Mouse (Mus musculus) spleen, adult 18-20 months (tissue): Measurements from ENCODE around the gene Hopx.

Experiments
- DNase-seq, 2 experiments: peaks; one replicate each; pipeline ENCODE4 v3.0.0; 2022; ENCODE audit warnings: mixed read lengths in 2 of 2

Hopx gene

DNA sequence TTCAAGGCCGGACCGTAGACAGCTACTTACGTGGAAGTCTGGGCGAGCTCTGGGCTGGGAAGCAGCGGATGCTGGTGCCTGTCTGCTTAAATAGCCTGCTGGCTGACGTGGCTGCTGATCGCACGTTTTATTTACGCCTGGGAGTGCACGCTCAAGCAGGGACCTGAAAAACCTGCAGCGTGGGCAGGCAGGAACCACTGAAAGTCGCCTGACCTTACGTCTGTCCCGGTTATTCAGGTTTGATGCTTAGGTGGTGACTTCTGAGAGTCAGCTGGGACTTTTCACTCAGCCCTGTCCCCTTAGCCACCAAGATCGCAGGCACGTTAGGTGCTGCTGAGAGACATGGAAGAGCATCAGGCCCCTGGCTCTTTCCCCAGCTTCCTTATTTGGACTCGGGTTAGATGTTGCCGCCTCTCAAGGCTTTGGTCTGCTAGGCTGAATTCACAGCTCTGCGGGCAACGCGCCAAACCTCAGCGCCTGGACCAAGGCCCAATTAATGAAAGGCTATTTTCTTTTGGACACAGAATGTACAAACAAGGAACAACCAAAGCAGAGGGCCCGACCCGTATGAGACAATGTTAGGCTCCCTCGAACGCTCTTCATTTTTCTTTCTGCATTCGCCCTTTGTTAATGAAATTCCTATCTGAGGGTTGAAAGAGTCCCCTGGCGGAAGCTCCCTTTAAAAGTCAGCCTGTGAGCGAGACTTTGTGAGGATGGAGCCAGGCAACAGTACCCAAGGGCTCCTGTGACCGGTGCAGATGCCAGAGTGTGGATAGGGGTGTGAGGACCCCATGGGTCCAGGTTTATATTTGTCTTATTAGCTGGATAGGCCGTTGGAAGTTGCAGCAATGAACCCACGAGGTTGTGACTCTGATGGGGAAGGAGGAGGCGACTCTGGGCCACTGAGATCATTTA is at the start of gene Hopx:
Gene Hopx (minus strand): TSS at position 305 of the 915 bp plus-strand sequence.
- no peak for DNase-seq

DNA sequence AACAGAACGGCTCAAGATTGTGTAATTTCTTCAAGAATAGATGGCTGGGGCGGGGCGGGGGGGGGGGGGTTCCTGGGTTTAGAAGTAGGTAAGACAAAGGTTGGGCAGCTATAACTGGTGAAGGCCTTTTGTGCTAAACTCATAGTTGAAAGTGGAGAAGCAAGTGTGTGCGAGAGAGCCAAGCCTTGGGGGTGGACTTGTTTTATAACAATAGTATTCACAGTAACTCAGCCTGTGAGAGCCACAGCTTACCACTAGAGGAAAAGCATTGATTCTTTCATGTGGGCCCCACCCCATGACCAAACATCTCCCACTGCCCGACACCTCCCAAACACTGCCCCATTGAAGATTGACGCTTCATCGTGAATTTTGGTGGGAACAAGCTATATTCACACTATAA is 48.7 kb upstream of the Hopx start:
- no peak for DNase-seq

DNA sequence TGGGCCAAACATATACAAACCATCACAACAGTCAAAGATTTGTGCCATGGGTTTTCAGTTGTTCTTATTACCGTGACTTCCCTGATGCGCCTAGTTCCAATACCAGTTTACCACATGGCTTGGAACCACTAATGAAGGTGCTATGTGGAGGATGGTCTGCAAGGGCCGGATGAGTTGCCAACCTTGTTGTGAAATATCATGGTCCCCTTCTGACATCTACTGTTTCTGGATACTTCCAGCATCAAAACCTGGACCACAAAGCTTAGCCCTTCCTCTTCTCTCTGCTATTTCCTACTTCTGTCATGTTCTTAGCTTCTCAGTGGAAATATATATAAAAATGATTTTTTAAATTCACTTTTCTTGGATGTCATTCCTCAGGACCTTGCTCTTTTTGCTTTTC is 47.6 kb upstream of the Hopx start:
- DNase-seq: no peak

DNA sequence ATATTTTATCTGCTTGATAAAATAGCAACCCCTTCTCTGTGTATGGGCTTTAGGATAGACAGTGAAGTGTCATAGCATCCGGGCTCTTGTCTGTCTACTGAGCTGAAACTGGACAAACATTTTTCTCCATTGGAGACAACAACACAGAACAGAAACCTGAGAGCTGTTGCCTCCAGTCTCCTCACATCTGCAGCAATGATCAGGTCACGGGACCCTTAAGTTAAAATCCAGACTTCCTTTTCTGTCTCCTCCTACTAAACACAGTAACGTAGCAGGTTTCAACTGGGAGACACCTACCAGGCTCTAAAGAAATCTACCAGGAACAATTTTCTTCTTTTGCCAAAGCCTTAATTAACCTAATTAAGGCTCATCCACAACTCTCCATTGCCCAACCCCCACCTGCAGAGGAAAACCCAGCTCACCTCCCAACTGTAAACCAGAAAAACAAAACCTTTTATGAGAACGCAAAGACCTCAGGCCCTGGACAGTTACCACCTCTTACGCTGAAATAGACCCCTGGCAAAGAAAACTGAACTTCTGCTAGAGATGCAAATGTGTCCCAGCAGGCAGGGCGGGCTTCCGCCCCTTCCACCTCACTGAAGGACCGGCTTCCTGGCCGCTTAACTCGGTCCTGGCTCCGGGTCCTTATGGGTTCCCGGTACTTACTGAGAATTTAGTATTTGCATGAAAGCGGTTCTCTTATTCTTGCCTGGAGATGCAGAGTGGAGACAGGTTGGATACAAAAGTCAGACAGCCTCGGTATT is 43.0 kb upstream of the Hopx start:
- no peak for DNase-seq

DNA sequence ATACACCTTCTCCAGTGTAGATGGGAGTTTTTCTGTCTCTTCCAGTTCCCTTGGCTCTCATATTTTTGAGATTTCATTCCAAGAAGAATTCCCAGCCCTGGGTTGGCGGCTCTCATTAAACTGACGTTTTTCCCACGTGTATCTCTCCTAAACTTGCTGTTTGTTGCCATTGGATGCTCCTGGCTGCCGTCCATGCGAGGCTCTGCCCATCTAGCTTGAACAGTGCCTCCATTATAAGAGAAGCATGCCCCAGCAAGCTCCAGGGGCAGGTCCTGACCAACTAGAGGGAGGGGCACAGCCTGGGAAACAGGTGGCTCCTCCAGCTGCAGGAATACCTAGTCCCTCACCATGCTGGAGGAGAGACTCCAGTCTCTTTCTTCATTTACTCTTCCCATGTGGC is 42.0 kb upstream of the Hopx start:
- no peak for DNase-seq

DNA sequence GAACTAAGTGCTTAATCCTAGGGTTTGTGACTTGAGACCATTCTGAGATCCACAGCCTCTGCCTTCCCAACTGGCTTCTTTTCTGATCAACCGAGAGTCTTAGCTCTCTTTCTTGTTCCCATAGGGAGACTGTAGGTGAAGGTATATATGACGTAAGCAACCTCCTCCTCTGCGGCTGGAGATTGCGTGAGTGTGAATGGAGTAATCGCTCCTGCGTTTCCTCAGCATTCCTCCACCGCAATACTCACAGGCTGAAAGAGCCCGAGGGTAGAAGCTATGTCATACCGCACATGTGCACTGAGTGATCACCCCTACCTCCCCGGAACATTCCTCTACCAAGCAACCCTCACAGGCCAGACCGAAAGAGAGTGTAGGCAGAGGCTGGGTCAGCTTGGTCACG is 40.6 kb upstream of the Hopx start:
- no peak for DNase-seq

DNA sequence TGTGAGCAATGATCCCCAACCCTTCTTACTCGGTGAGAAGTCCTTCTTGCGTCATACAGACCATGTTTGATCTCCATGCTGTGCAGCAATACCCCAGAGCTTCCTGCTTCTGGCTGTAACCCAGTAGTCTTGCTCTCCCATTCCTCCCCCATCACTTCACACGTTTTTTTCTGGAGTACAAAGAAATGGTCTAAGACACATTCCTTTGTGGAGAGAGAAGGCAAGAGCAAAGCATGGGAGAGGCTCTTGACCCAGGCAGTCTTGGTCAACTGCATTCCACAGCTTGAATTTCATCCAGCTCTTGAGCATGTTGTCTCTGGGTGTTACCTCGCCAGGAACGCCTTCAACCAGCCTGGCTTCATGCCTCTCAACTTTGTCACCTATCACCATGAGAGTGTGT is 39.9 kb upstream of the Hopx start:
- DNase-seq: no peak

DNA sequence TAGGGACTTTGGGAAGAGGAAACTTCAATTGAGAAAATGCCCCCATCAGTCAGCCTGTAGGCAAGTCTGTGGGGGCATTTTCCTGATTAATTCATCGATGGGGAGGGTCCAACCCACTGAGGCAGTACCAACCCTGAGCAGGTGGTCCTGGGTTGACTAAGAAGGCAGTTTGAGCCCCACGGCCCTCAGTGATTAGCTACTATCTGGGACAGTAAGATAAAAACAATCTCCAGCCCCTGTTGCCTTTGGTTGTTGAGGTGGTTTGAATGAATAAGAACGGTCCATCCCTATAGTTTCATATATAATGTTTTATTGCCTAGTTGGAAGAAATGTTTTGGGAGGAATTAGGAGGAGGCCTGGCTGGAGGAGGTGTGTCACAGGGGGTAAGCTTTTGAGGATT is 36.8 kb upstream of the Hopx start:
- DNase-seq: no peak

DNA sequence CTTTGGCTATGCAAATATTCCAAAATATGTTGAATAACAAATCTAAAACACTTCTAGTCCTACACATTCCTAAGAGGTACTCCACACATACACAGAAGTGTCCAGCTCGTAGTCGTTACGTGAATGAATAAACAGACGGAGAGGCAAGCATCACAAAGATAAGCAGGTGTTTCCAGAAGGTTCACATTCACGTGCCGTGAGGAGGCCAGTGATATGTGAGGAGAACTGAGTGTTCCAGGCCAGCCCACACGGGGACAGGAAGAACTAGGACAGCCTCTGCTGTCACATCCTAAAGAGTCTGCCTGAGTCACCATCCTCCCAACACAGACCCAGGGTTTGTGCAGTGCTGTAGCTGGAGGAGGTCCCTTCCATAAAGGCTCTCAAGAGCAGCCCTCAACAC is 36.2 kb upstream of the Hopx start:
- no peak for DNase-seq

DNA sequence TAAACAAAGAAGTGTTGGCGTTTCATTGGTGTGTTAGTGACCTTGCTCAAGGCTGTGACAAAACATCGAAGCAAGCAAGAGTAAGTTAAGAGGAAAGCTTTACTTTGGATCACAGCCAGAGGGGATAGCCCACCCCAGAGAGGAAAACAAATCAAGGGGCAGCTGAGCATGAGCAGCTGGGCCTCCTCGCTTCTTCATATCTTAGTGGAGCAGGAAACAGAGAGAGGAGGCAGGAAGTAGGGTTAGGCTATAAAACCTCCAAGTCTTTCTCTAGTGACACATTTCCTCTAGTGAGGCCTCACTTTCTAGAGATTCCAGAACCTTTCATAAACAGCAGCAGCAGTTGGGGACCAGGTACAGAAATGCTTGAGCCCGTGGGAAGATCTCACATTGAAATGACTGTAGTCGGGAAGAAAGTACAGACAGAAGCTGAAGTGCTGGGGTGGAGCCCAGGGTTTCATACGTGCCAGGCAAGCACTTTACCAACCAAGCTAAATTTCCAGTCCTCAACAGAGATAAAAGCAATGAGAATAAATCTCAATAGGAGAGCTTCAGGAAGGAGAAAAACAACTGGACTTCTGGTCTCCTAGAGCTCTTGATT is 33.2 kb upstream of the Hopx start:
- DNase-seq: no peak

DNA sequence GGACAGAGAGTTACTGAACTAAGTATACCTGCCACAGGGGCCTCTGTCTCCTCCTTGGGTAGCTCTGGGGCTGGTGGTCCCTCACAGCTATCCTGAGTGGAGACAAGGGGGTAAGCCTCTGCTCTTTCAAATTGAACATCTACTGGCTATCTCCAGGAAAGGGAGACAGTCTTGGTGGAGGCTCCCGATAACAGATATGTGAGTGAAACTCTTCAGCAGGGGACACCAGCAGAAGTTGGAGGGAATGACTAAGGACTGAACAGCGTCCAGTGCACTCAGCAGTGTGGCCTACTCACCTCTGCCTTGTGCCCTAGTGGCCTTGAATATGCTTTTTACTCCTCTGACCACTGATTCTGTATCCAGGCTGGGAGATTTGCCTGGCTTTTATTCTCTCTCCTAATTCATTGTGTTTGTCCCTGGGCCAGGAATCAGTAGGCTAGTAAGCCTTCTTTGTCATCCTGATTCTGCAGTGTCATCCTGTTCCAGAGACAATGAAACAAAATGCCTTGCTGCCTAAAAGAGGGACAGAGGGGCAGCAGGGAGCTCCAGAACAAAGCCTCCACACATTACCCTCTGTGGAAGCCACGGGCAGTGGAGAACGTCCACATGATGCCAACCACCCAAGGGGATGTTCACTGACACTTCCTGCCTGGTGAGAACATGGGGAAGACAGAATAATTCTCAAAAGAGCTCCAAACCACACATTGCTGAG is 31.7 kb upstream of the Hopx start:
- no peak for DNase-seq

DNA sequence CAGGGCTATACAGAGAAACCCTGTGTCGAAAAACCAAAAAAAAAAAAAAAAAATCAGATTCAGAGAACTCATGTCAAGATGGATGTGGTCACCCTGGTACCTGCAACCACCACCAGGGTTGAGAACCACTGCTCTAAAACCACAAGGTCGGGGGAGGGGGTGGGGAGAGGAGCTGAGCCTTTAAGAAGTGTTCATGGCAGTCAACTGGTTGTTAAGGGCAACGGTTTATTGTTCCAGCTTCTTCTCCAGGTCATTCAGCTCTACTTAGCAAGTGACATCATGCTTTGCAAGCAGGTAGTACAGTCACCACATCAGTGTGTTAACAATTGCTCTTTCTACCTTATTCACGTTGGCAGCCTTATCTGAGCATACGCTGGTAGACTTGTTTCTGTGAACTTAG is 29.7 kb upstream of the Hopx start:
- DNase-seq: no peak

DNA sequence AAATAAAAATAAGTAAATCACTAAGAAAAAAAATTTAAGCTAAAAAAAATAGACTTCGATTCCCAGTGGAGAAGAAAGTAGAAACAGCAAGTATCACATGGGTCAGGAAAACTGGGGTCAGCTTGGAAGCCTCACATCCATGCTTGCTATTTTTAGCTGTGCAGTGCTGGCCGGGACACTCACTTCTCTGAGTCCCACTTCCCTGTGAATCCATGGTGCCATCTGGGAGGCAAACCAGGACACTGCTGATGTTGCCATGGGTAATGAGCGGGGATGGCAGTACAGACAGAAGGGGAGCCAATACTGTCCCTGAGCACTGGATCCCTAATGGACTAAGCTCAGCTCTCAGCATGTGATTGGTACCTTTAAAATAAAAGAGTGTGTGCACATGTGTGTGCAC is 28.2 kb upstream of the Hopx start:
- DNase-seq: no peak

DNA sequence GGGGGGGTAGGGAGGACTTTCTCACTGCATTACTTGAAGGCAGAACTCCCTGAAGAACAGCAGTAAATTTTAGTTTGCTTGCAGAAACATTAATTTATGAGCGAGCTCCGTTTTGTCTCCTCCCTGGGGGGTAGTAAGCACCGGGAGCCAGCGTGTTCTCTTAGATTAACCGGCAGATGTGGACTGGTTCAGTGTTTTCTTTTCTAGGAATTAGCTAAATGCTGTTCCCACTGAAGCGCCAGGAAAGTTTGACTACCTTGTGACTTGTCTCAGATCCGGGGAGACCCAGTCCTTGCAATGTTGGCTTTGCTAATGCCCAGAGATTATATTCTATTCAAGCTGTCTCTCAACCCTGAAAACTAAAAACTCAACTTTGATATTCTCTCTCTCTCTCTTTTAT is 26.4 kb upstream of the Hopx start:
- no peak for DNase-seq

DNA sequence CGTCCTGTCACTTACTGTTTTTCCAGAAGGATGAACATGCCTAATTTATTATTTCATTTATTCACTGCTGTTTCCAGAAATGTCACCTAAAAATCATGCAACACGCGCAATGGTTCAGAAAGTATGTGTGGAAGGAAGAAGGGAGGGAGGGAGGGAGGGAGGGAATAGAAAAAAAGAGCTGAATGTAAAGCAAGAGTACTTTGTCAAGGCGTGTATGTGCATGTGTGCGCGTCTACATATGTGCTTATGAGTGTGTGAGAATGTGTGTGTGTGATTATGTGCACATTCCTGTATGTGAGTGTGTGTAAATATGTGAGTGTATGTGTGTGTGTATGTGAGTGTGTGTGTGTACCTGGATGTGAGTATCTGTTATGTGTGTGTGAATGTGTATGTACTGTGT is 25.9 kb upstream of the Hopx start:
- DNase-seq: no peak

DNA sequence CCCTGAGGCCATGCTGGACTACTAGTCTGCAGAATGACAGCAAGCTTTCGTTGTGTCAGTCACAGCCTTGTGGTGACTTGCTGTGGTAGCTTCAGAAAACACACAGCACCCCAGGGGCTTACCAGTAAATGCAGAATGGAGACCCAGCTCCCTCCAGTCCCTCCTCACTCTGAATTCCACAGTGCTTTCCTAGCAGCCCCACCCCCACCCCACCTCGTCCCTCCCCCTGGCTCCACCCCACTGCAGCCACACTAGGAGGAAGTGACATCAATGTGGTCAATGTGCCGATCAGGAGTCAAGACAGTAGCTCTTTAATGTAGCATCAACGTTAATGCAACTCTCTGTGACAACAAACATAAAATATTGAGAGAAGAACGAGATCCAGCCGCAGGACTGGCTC is 25.2 kb upstream of the Hopx start:
- peak; percentile 14 to 18 for DNase-seq

DNA sequence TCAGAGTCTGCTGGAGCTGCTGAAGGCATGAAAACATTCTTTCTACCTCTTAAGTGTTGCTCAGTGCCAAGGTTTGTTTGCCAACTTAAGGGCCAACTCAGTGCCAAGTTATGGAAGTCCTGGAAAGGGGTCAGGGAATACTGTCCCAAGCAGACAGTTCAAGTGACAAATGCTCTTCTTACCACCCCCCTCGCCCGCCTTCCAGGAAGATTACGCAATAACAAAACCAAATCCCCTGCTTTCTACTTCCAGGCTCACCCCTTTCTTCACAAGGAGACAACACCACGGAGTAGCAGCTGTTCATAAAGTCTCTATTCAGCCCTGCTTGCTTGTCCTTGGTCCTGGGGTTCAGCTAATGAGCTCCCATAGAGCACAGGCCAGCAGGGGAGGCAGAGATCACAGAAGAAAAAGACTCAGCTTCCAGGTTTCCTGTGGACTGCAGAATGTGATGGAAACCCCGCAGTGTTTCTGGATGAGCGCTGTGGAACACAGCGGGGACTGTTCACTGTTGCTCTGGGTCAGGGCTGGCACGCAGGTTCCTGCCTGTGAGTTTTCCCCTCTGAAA is 22.9 kb upstream of the Hopx start:
- DNase-seq: no peak

DNA sequence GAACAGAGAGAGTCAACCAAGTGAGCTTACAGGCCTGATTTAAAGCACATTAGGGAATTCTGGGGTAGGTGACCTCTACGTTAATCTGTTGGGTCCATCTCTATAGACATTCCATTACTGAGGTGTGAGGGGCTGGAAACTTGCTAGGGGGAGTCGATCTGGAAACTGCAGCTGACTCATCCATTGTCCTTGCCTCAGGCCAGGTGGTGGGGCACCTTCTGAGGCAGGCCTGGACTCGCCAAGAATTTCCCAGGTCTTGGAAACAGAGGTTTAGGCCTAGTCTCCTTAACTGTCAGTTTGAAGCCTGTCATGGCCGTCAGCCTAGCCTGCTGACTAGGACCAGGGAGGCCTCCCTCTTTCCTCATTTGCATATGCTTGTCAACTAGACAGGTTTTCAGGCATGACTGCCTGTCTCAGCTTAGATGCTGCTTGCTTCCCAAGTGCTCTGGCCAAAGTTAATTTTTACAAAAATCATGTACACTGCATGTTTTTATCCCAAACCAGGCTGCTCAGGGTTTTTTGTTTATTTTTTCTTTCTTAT is 21.8 kb upstream of the Hopx start:
- DNase-seq: no peak

DNA sequence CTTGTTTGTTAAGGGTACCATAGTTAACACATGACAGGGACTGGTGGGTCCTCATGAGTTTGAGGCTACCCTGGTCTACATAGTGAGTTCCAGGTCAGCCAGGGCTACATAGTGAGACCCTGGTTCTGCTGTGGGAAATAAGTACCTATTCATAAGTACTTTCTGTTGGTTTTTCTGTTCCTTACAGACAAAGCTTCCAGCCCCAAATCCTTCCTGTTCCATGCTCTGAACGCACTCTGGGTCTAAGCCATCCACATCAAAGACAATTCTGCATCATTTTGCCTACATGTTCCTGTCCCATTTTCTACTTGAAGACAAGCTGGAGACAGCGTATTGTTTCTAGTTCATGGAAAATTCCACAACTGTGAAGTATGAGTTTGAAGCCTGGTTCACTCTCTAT is 20.0 kb upstream of the Hopx start:
- DNase-seq: no peak

DNA sequence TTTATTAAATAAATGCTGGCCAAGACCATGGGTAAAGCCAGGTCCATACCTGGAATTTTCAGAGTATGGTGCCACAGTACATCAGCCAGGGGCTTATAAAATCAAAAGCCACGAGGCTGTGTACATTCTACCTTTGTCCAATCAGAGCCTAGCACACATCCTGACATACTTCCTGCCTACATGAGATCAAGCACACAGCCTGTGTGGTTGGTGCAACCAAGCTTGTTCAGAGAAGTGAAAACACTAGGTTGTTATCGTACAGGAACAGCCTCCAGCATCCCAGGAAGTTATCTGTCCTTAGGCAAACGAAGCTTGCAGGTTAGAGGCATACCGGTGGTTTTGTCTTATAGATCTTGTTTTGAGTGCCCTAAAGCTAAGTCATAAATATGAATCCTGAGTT is 19.5 kb upstream of the Hopx start:
- no peak for DNase-seq

DNA sequence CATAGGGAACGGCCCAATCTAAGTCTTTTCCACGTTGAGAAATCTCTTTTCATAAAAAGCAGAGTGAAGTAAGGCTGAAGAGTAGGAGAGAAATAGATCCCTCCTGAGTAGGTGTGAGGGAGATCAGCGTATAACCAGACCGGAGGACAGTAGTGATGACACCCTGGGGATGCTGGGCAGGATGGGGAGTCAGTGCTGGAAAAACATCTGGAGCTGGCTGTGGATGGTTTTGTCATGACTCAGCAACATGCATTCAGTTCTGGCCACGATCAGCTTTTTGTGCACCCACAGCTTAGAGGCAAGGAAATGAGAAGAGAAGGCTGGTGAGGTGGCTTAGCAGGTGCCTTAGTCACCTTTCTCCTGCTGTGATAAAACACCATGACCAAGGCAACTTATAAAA is 19.0 kb upstream of the Hopx start:
- DNase-seq: no peak

DNA sequence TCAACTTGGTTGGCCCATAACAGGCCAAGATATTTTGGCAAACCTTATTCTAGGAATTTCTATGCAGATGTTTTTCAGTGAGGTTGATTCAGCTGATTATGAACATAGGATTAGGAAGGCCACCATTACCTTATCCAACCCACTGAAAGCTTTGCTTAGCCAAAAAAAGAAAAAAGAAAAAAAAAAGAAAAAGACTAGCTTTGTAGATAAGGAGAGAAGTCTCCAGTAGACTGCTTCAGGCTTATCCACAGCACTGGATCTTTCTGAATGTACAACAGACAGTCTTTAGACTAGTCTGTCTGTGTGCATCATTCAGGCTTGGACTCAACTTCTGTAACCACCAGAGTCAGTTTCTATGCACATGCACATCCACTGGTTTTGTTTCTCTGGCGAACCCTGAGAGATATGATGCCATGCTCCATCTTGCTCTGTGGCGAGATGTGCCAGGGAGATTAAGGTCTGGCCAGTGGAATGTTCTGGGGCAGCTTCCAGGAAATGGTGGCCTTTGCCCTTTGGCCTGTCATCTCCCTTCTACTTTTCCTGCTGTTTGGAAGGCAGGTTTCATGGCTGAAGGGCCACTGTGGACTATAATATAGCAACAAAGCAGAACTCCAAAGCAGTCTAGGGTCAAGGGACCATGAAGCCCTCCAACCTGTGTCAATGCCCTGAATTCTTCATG is 17.7 kb upstream of the Hopx start:
- DNase-seq: no peak
